Mouse (Mus musculus) ES-E14 (cell line): ENCODE results near the gene Evi2b. TPM values are rescaled to one million over a fixed set of nuclear protein-coding genes. Genes with fewer than 3 reads are reported as not detected.

Source experiments
- DNase-seq: peaks from one replicate; pipeline ENCODE4 v3.0.0-alpha.2; 2013; ENCODE audit warnings: low read depth, low spot score
- H3K27ac ChIP-seq: 2 replicates; pipeline ENCODE4 v1.5.1; 2012; ENCODE audit warnings: low read depth, mild to moderate bottlenecking, low read length, moderate library complexity, mixed read lengths; ENCODE audit not compliant: poor library complexity, insufficient read depth, severe bottlenecking
- H3K36me3 ChIP-seq: 2 replicates; pipeline ENCODE4 v1.6.1; 2012; ENCODE audit warnings: mild to moderate bottlenecking, low read length, moderate library complexity, mixed read lengths; ENCODE audit not compliant: control insufficient read depth, poor library complexity, insufficient read depth, severe bottlenecking
- H3K4me1 ChIP-seq, 2 experiments: fragments of 150-350 bp in 1 of 2; sonication (generic) in 1 of 2; 2 replicates each; pipeline ENCODE4 v1.6.1; 2012; ENCODE audit warnings: low read length in 2 of 2, mild to moderate bottlenecking in 1 of 2, mixed read lengths in 1 of 2; ENCODE audit not compliant: control insufficient read depth in 2 of 2, insufficient read depth in 2 of 2, poor library complexity in 1 of 2
- H3K4me3 ChIP-seq, 2 experiments: fragments of 150-350 bp in 1 of 2; sonication (generic) in 1 of 2; 2 replicates each; pipeline ENCODE4 v1.5.1; 2012; ENCODE audit warnings: low read length in 2 of 2, low read depth in 1 of 2, mild to moderate bottlenecking in 1 of 2, mixed read lengths in 1 of 2; ENCODE audit not compliant: insufficient read depth in 1 of 2, poor library complexity in 1 of 2, severe bottlenecking in 1 of 2
- H3K9ac ChIP-seq: 2 replicates; pipeline ENCODE4 v1.6.1; 2012; ENCODE audit warnings: low read depth, mild to moderate bottlenecking, low read length, mixed read lengths; ENCODE audit not compliant: poor library complexity, insufficient read depth, severe bottlenecking
- H3K9me3 ChIP-seq: fragments of 150-350 bp; sonication (generic); 2 replicates; pipeline ENCODE4 v1.6.1; 2012; ENCODE audit warnings: low read depth, mild to moderate bottlenecking, low read length; ENCODE audit not compliant: control insufficient read depth, insufficient read depth
- CHD2 ChIP-seq: IDR thresholded peaks from 2 replicates; pipeline ENCODE4 v1.6.1; 2014; ENCODE audit warnings: mild to moderate bottlenecking, low read depth, low read length, inconsistent platforms
- HCFC1 ChIP-seq: IDR thresholded peaks from 2 replicates; pipeline ENCODE4 v1.6.1; 2012; ENCODE audit warnings: low read length, inconsistent platforms, borderline replicate concordance; ENCODE audit not compliant: insufficient read depth
- MAFK ChIP-seq: IDR thresholded peaks from 2 replicates; pipeline ENCODE4 v1.6.1; 2014; ENCODE audit warnings: mild to moderate bottlenecking, low read depth, low read length, inconsistent platforms; ENCODE audit not compliant: insufficient read depth
- ZC3H11A ChIP-seq: IDR thresholded peaks from 2 replicates; pipeline ENCODE4 v1.6.1; 2012; ENCODE audit warnings: low read depth, mild to moderate bottlenecking, inconsistent platforms, low read length, borderline replicate concordance
- ZNF384 ChIP-seq: IDR thresholded peaks from 2 replicates; pipeline ENCODE4 v1.6.1; 2012; ENCODE audit warnings: low read depth, low read length, inconsistent platforms
- in situ Hi-C, 2 experiments: fragments of 600-800 bp; cut with MboI; formaldehyde crosslinking; loops; one replicate each; pipeline ENCODE4 v1.15.1; 2025; ENCODE audit warnings: low sequenced_read_pairs in 2 of 2, inconsistent platforms in 1 of 2; ENCODE audit not compliant: unreplicated experiment in 2 of 2
- total RNA-seq: library from RNA; depleted of rRNA; stranded (reverse); fragments of 300-350 nt; gene quantifications from 2 replicates; pipeline ENCODE4 v1.2.3, GENCODE M21; 2012; rRNA removed

The Evi2b gene
- total RNA-seq, 1 experiment: not detected

DNA sequence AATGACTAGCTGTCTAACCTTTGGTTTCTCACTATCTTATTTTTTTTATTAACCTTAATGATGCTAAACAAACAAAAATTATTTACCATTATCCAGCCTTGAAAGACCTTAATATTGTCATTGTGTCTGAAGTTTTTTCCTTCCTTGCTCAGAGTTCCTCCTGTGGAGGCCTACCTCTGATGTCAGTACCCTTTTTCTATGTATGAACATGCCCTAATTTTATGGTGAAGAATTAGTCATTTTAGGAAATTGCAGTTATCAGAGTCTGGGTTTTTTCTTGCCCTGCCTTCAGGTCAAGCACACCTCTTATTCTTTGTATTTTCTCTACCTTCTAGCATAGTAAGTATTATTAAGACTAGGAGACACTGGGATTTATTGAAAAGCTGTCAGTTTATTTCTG, 38.8 kb downstream of the Evi2b start:
- H3K4me1 ChIP-seq: peaks cover 0 to 2% of the 10 kb centered on the region in 2 experiments; a peak in 2 of 4 replicates
- in situ Hi-C loops: no loop called here
- H3K27ac ChIP-seq: no peak overlapping the region
- DNase-seq: no peak
- no peaks in the 10 kb centered on the region for H3K9me3 ChIP-seq
- H3K9ac ChIP-seq: no peak overlapping the region
- no peaks in the 10 kb centered on the region; the same call in 1 of the 2 replicates for H3K36me3 ChIP-seq
- H3K4me3 ChIP-seq: no peak overlapping the region
- TF ChIP-seq MAFK (no peak), HCFC1 (no peak), ZNF384 (no peak), CHD2 (no peak), ZC3H11A (no peak)

DNA sequence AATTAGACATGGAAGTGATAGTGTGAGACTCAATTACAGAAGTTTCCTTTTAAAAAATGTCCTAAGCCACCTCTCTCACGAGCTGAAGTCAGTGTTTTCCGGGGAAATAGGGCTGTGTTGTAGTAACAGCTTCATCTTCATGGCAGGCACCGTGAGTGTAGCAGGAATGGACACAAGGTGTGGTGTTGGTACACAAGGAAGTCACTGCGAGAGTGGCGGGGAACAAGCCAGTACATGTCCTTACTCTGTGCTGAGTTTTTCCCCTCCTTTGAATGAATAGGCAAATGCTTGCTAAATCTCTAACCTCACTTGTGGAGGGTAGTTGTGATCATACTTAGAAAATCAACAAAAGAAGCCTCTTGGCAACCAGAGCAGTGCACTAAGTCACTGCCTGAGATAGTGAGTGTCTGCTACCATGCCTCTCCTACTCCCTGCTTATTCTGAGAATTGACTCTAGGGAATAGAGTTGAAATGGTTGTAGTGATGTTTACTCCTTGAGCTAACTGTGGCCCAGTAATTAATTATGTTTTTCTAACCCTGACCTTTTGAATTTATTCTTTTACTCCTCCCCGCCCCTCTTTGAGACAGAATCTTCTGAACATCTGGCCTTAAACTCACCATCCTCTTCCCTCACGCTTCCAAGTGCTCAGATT, 39.6 kb downstream of the Evi2b start:
- Histone ChIP-seq H3K9me3 (no peaks in the 10 kb centered on the region), H3K4me3 (no peak overlapping the region), H3K27ac (no peak overlapping the region), H3K36me3 (no peaks in the 10 kb centered on the region; the same call in 1 of the 2 replicates), H3K9ac (no peak overlapping the region), H3K4me1 (peaks cover 0 to 2% of the 10 kb centered on the region in 2 experiments; a peak in 2 of 4 replicates)
- TF ChIP-seq CHD2: no peak
- TF ChIP-seq ZC3H11A: no peak
- no peak for TF ChIP-seq MAFK
- TF ChIP-seq HCFC1: no peak
- DNase-seq: peak; percentile 7
- in situ Hi-C loops: no loop called here

DNA sequence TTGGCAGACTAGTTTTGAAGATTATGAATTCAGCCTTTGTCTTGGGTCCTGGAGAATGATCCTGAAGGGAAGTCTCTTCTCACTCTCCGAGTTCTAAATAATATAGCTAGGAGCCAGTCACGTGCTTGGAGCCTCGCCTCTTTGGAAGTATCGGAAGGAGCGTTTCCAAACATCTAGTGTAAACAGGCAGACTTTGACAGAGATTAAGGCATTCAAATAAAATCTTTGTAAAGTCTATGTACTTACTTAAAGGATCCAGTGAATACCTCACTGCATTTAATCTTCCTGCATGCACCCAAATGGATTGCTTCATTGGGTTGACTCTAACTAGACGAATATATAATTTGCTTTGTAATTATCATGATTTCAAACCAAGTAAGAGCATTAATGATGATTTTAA, 40.2 kb downstream of the Evi2b start:
- Histone ChIP-seq H3K36me3 (no peaks in the 10 kb centered on the region; the same call in 1 of the 2 replicates), H3K9ac (no peak overlapping the region), H3K9me3 (no peaks in the 10 kb centered on the region), H3K27ac (no peak overlapping the region), H3K4me3 (no peak overlapping the region), H3K4me1 (peaks cover 0 to 2% of the 10 kb centered on the region in 2 experiments; a peak in 2 of 4 replicates)
- in situ Hi-C loops: no loop called here
- no peak for DNase-seq
- TF ChIP-seq ZC3H11A (no peak), HCFC1 (no peak), MAFK (no peak), ZNF384 (no peak), CHD2 (no peak)

DNA sequence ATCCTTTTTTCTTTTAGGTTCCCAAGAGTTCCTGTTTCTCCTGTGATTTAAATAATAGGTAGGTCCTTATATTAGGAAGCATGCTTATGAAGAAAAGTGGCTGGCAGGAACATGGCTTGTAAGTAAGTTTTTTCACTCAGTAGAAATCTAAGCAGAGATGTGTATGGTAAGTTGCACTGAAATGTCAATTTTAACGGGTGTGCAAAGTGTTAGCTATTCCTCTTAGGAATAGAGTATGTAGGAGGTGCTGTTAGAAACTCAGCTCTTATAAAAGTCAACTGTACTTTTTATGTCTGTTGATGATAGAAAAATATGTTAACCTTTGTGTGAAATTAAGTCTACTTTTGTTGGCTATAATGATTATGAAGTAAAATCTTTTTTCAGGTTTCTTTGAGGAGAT, 55.5 kb downstream of the Evi2b start:
- H3K9ac ChIP-seq: no peak overlapping the region
- H3K9me3 ChIP-seq: no peaks in the 10 kb centered on the region
- H3K4me3 ChIP-seq: no peak overlapping the region
- in situ Hi-C loops: no loop called here
- no peaks in the 10 kb centered on the region for H3K4me1 ChIP-seq
- no peak overlapping the region for H3K27ac ChIP-seq
- peaks cover 4% of the 10 kb centered on the region for H3K36me3 ChIP-seq
- no peak for TF ChIP-seq MAFK
- no peak for TF ChIP-seq ZC3H11A
- TF ChIP-seq CHD2: no peak
- TF ChIP-seq ZNF384: no peak
- no peak for TF ChIP-seq HCFC1
- DNase-seq: no peak

Other genes starting within 250 kb of the Evi2b start
- not detected in 2 replicates for gene Gm9964, start 226.9 kb downstream of the Evi2b start, total RNA-seq
- gene Nf1, start 184.1 kb downstream of the Evi2b start, total RNA-seq: 15.3 and 16.7 TPM in 2 replicates
- gene Omg, start 19.7 kb downstream of the Evi2b start, total RNA-seq: 0.09 and 0.37 TPM in 2 replicates
- 0.13 and 0.16 TPM in 2 replicates for gene Evi2, start 6.8 kb upstream of the Evi2b start, total RNA-seq
- gene Evi2a, start 6.8 kb upstream of the Evi2b start, total RNA-seq: 0.32 and 1.0 TPM in 2 replicates
- gene Rab11fip4, start 67.5 kb upstream of the Evi2b start, total RNA-seq: 13.6 TPM in 2 replicates